Mouse (Mus musculus): ENCODE results near the gene Mfsd13b. TPM values are rescaled to one million over a fixed set of nuclear protein-coding genes. Genes with fewer than 3 reads are reported as not detected.
"Not testable (repeated sequence)": the region's sequence is repeated elsewhere in the genome, so short reads cannot be mapped to it uniquely, and the experiment has no call there.

The Mfsd13b gene
- total RNA-seq, 2 experiments from 2014 or later, result 0.60 to 0.72 TPM

DNA sequence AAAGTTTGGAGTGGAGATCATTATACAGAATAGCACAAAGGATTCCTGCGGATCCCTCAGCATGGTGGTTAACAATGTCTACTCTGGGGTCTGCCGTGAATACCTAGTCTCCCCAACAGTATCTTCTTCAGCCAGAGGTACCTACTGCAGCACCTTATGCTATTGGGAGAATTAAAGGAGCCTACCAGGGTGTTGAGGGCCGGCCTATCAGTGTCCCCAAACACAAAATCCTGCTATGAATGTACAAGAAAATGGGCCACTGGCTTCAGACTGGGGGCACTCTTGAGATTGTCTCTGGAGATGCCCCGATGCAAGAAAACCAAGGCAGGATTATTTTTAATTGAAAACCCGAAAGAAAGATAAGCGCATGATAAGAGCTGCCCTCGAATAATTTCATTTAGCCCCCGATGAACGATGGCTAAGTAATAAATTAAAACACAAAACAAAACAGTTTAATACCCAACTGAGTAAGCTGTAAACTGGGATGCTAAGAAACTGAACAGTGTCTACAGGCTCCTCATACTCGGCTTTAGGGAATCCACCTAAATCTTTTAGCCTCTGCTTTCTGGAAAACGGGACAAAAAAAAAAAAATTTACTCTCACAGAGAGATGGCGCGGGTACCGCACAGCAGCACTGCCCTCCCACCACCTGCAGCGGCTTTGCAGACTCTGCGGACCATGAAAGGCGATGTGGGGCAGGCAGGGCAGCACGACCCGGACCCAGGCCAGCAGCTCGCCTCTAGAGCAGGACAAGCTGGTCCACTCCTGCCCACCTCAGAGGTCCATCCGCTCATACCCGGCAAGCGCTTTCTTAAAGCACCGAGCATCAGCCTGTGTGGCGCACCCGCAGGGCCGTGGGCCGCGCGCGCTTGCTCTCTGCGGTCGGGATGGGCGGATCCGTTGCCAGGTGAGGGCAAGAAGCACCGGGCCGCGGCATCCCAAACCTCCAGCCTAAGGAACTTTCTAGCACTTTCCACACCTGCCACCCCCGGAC lies 1.1 kb upstream of the Mfsd13b start:
- peak in 1 of 2 experiments; percentile 27 for DNase-seq (ENCODE audit: low spot score in 2 of 2)

DNA sequence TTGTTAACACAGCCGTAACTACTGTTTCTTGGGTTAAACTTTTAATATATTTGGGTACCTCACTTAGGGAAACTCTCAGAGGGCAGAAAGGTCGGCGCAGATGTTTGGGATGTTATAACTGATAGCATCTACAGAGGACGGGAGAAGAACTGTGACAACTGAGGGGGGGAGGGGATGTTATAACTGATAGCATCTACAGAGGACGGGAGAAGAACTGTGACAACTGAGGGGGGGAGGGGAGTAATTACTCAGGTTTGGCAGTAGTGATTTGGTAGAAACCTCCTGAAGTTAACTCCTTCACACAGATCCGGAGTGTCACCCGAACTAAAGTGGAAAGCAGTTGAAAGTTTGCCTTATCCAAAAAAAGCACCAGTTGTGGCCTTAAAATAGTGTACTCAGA lies 659 bp downstream of the Mfsd13b start:
- no peak for DNase-seq (ENCODE audit: low spot score in 2 of 2)

- DNase-seq (ENCODE audit: low spot score in 2 of 2), result peak in 1 of 2 experiments; percentile 13
Measured at GRCm38 (mm10) chr7:120991191-120991590, 8.9 kb downstream of the Mfsd13b start.

DNA sequence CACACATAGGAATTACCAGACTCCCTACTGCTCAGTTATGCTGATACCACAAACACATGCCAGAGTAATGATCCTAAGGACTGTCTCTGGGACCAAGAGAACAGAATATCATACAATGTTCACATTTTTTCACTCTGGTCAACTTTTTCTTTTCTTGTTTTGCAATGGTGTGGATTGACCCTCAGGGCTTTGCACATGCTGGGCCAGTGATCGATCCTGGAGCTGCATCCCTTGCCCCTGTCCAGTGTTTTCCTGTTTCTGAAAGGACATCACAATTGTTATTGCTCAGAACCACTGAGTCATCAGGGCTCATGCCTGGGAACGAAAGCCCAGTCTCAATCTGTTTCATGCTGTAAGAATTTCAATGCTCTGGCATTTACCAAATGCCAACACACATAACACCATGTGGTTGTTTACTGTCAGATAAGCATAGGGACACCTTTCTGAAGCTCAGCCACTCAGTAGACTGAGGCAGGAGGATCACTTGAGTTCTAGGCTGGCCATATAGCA lies 16.8 kb downstream of the Mfsd13b start:
- no peak for DNase-seq (ENCODE audit: low spot score in 2 of 2)

DNA sequence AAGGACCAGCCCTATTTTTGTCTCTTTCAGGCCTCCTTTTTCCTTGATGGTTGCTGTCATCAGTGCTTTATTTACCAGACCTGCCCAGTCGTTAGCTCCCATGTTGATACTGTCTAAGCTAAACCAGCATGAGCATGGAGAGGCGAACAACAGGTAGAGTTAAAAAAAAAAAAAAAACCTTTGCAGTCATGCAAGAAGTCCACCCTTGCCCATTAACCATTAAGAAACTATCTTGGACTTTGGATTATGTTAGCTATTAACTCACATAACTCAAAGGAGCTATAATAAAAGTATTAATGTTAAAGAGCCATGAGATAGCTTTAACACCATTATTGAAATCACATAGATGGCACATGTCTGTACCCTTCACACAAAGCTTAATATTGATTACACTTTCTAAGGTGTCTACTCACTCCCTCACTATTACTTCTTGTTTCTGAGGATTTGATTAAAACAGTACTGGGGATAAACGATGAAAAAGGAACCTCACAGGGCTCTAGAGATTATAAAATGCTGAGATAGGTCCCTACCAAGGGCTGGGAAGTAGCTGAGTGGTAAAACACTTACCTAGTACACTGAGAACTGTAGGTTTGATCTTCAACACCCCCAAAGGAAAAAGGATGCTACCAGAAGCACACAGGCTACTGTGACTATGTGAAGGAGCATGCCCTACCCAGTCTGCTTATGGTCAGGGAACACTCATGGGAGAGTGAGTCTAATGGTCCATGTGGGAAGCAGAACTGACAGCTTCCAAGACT lies 17.9 kb downstream of the Mfsd13b start:
- DNase-seq (ENCODE audit: low spot score in 2 of 2), result no peak

- DNase-seq (ENCODE audit: low spot score in 2 of 2), result no peak
Measured at GRCm38 (mm10) chr7:121001879-121002278, 19.6 kb downstream of the Mfsd13b start.

DNA sequence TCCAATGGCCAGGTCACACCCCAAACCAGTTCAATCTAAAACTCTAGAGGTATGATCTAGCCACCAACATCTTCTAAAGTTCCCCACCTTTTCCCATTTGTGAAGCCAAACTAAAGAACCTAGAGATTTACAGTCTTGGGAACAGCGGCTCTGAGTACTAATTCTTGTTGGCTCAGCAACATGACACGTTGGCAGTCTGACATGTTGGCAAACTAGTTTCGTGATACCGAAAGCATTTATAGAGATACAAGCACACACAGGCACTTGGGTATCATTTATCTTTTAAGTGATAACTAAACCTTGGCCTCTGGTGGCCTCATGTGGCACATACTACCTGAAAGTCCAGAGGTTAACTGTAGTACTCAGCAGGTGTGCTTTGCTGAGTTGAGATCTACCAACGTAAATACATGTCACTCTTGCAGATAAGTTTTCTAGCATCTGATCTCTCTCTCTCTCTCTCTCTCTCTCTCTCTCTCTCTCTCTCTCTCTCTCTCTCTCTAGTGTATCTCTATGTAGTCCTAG lies 20.2 kb downstream of the Mfsd13b start:
- no peak for DNase-seq (ENCODE audit: low spot score in 2 of 2)

- DNase-seq (ENCODE audit: low spot score in 2 of 2), result no peak
Measured at GRCm38 (mm10) chr7:121003793-121004418, 21.6 kb downstream of the Mfsd13b start.

GRCm38 (mm10) chr7:121011794-121012689 lies 29.7 kb downstream of the Mfsd13b start:
- no peak for DNase-seq (ENCODE audit: low spot score in 2 of 2)

DNA sequence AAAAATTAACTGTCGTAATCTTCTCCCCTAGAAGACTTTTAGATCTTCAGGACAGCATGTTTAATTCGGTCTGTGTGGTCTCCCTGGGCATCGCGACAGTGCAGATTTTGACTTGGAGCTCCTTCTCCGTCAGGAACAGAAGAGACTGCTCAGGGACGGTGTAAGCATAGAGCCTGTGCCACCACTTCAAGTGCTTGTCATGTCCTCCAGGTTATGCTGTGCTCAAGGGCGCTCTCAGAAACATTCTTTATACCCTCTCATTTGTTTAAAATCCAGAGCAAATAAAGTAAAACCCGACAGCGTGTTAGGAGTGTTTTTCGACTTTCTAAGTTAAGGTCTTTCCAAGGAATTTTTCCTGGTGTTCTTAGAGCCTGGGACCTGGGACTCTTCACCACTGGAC lies 32.2 kb downstream of the Mfsd13b start:
- DNase-seq (ENCODE audit: low spot score in 2 of 2), result no peak

- no peak for DNase-seq (ENCODE audit: low spot score in 2 of 2)
Measured at GRCm38 (mm10) chr7:121018778-121019177, 36.5 kb downstream of the Mfsd13b start.

DNA sequence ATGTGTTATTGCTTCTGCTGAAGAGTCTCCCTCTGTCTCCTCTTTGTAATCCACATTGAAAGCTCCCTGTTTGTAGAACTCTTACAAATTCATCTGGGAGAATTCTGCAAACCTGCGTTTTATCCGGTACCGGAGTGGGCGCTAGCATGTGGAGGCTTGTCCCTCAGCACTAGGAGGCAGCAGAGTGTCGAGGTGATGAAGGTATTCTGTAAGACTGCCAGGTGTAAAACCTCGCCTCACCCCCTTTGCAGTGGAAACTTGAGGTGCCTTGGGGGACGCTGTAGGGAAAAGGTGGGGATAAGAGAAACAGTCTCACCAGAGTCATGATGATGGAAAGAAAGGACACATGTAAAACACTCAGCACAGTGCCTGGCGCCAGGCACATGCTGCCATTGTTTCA lies 38.0 kb downstream of the Mfsd13b start:
- DNase-seq (ENCODE audit: low spot score in 2 of 2), result no peak

DNA sequence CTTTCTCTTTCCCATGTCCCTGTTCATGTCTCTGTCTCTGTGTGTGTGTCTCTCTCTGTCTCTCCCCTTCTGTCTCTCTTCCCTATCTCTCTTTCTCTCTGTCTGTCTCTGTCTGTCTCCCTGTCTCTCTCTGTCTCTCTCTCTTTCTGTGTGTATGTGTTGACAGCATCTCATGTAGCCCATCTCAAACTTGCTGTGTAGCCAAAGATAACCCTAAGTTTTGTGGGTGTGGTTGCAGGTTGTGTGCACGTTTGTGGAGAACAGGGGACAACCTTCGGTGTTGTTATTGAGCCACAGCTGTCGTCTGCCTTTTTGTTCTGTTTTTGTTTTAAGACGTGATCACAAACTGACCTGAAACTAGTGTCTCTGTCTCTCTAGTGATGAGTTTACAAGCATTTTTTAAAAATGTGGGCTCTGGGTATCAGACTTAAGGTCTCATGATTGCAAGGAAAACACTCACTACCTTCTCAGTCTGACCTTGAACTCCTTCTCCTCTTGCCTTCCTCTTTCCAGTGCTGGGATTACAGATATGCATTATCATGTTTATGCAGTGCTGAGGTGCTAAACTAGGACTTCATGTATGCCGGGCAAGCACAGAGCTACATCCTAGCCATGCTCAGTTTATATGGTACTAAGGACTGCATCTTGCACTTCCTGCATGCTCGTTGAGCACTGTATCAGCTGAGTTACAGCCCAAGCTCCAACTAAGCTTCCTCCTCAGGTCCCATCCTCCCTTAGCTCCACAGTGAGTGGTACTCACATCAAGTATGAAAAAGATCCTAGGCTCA lies 43.1 kb downstream of the Mfsd13b start:
- DNase-seq (ENCODE audit: low spot score in 2 of 2), result no peak

- no peak for DNase-seq (ENCODE audit: low spot score in 2 of 2)
Measured at GRCm38 (mm10) chr7:121026300-121026699, 44.0 kb downstream of the Mfsd13b start.

DNA sequence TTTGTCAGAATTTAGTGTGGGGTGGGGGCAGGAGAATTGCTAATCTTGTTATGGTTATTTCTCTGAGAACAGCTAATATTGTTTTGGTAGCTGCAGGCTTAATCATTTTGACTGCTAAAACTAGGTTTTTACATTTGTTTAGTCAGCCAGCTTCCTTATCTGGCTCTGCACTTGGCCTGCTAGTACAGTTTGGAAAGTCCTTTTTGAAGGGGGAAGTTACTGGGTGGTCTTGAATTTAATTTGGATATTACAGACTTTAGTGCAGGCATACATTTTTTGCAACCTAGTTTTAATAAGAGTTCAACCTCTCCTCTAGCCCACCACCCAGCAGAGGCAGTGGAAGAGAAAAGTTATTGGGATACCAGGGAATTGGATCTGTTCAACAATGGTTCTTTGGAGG lies 47.6 kb downstream of the Mfsd13b start:
- not testable (repeated sequence) for DNase-seq (ENCODE audit: low spot score in 2 of 2)

GRCm38 (mm10) chr7:121033856-121034652 lies 51.7 kb downstream of the Mfsd13b start, which contains the start of gene Mettl9:
Gene Mettl9, plus strand, starts transcription at chr7:121034445.
- DNase-seq (ENCODE audit: low spot score in 2 of 2), result peak; percentile 90 to 94

DNA sequence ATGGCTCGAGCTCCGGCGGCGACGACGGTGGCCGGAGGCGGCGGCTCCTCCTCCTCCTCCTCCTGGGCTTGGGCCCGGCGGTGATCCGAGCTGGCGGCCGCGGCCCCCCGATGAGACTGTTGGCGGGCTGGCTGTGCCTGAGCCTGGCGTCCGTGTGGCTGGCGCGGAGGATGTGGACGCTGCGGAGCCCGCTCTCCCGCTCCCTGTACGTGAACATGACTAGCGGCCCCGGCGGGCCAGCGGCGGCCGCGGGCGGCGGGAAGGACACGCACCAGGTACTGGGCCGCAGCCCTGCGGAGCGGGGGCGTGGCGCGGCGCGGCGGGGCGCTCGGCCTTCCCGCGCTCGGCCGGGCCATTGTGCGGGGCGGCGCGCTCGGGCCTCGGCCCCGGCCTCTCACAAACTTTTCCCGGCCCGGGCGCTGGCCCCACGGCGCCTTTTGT lies 52.4 kb downstream of the Mfsd13b start:
- DNase-seq (ENCODE audit: low spot score in 2 of 2), result no peak

GRCm38 (mm10) chr7:121035161-121035721 lies 52.9 kb downstream of the Mfsd13b start:
- peak; percentile 15 to 21 for DNase-seq (ENCODE audit: low spot score in 2 of 2)
